Comparison of ENCODE assay signal across 26 mouse cellular contexts in the genomic region with DNA sequence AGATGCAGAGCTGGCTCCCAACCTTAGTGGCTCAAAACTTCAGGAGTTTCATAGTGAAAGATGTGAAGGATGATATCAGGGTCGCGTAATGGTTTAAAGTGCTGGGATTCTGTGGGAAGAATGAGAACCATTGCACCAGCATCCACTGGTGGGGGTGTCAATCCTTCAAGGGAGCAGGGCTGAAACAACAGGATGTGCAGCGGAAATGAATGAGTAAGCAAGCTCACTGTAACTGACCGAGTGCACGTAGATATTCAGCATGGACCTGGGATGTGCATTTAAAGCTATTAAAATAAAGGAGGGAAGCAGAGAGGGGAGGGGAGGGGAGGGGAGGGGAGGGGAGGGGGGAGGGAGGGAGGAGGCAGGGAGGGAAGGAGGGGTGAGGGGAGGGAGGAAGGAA. TPM values are rescaled to one million over a fixed set of nuclear protein-coding genes. Genes with fewer than 3 reads are reported as not detected.
DNase-seq lines count a peak whose midpoint lies in the region; ATAC-seq and TF ChIP-seq lines count a peak whose summit lies in the region.
"Had no signal": no experiment of that assay in that cellular context is flagged by ENCODE, and none has a peak within 500 bp of the region (broad histone marks: within the 10 kb centered on the region; RNA-seq: fewer than 3 reads in every experiment).

No protein-coding gene starts in this region.

- peak overlapping the region; percentile 40; the same call in 1 of the 2 replicates for H3K27ac ChIP-seq in heart, embryonic 15.5 days
- no peak overlapping the region for H3K27ac ChIP-seq in heart, adult 2 months
- H3K27ac ChIP-seq in lung, embryonic 16.5 days (ENCODE audit: low read length) = peak overlapping the region; percentile 25; the same call in 1 of the 2 replicates
- H3K27ac ChIP-seq: embryonic facial prominence, embryonic 12.5 days; forebrain, embryonic 13.5 days; forebrain, embryonic 15.5 days had no signal

- no peak for TF ChIP-seq EP300 in heart, adult 2 months (IDR thresholded peaks at IDR 0.05; ENCODE audit: insufficient read depth, low read depth, low read length)

- no peak overlapping the region for H3K9ac ChIP-seq in heart, embryonic 15.5 days
- H3K9ac ChIP-seq in heart, adult 2 months (ENCODE audit: low read depth, low read length) = no peak overlapping the region
- H3K9ac ChIP-seq in lung, embryonic 16.5 days (ENCODE audit: low read length) = no peak overlapping the region
- H3K9ac ChIP-seq: embryonic facial prominence, embryonic 12.5 days; forebrain, embryonic 13.5 days; forebrain, embryonic 15.5 days had no signal

- intact Hi-C loops in heart, adult 2 months (cut with DNase I) = no loop called here

- TF ChIP-seq POLR2A in heart, adult 2 months (IDR thresholded peaks at IDR 0.05; ENCODE audit: insufficient read depth, low read depth, low read length) = no peak

- H3K36me3 ChIP-seq in heart, embryonic 15.5 days = no peaks in the 10 kb centered on the region
- no peaks in the 10 kb centered on the region; the same call in 1 of the 2 replicates for H3K36me3 ChIP-seq in heart, adult 2 months (ENCODE audit: control insufficient read depth, insufficient read depth, low read length)
- no peaks in the 10 kb centered on the region for H3K36me3 ChIP-seq in lung, embryonic 16.5 days (ENCODE audit: control insufficient read depth, insufficient read depth, low read length)
- H3K36me3 ChIP-seq: embryonic facial prominence, embryonic 10.5 days; embryonic facial prominence, embryonic 12.5 days; forebrain, embryonic 15.5 days had no signal

- WGBS in heart, embryonic 15.5 days = 68% methylated on average over 5 of the region's 5 CpGs
- WGBS in heart, adult 2 months = 52% methylated on average over 5 of the region's 5 CpGs
- 61% methylated on average over 5 of the region's 5 CpGs for WGBS in lung, embryonic 16.5 days

- H3K4me2 ChIP-seq in heart, embryonic 15.5 days = no peak overlapping the region
- no peak overlapping the region for H3K4me2 ChIP-seq in lung, embryonic 16.5 days (ENCODE audit: low read depth, low read length)
- H3K4me2 ChIP-seq: embryonic facial prominence, embryonic 12.5 days; forebrain, embryonic 13.5 days; forebrain, embryonic 15.5 days had no signal

- H3K79me2 ChIP-seq in heart, adult 2 months (replicated peaks; ENCODE audit: control insufficient read depth, insufficient read depth, low read length) = no peaks in the 10 kb centered on the region

- peaks cover 21% of the 10 kb centered on the region for H3K4me1 ChIP-seq in heart, embryonic 15.5 days (replicated peaks)
- H3K4me1 ChIP-seq in heart, adult 2 months (ENCODE audit: control insufficient read depth, insufficient read depth, low read length) = peaks cover 8% of the 10 kb centered on the region
- H3K4me1 ChIP-seq in lung, embryonic 16.5 days (replicated peaks; ENCODE audit: control insufficient read depth, insufficient read depth, low read length) = peaks cover 17% of the 10 kb centered on the region
- H3K4me1 ChIP-seq: forebrain, embryonic 15.5 days had no signal

- TF ChIP-seq CTCF in heart, adult 2 months (IDR thresholded peaks at IDR 0.05) = no peak

- no peak for ATAC-seq in heart, embryonic 15.5 days (replicated peaks; ENCODE audit: insufficient number of reproducible peaks, insufficient read depth, low FRiP score, low read depth)
- ATAC-seq in lung, embryonic 16.5 days (ENCODE audit: low read depth) = 0 out of 2 replicates have a peak, but pooled peaks have one; percentile 56
- ATAC-seq: activated CD4-positive, CD25-positive, alpha-beta regulatory T cell, adult 4 months; CD4-positive, CD25-positive, alpha-beta regulatory T cell, adult 4 months; forebrain, embryonic 13.5 days; forebrain, embryonic 15.5 days; Patski had no signal

- no peaks in the 10 kb centered on the region for H3K27me3 ChIP-seq in heart, embryonic 15.5 days
- no peaks in the 10 kb centered on the region for H3K27me3 ChIP-seq in heart, adult 2 months (ENCODE audit: control insufficient read depth, insufficient read depth, low read length)
- H3K27me3 ChIP-seq in lung, embryonic 16.5 days (ENCODE audit: control insufficient read depth, insufficient read depth, low read depth, low read length) = no peaks in the 10 kb centered on the region
- H3K27me3 ChIP-seq: CH12.LX; embryonic facial prominence, embryonic 12.5 days; forebrain, embryonic 13.5 days; forebrain, embryonic 15.5 days; Patski had no signal

- no peak overlapping the region for H3K4me3 ChIP-seq in heart, embryonic 15.5 days
- no peak overlapping the region for H3K4me3 ChIP-seq in heart, adult 2 months
- H3K4me3 ChIP-seq in lung, embryonic 16.5 days (ENCODE audit: low read length) = no peak overlapping the region
- H3K4me3 ChIP-seq: embryonic facial prominence, embryonic 10.5 days; embryonic facial prominence, embryonic 12.5 days; forebrain, embryonic 13.5 days; forebrain, embryonic 15.5 days had no signal

- DNase-seq in heart, adult 2 months = no peak
- DNase-seq in lung, postnatal 4 days = no peak
- peak; percentile 16 for DNase-seq in lung, postnatal 10 days
- DNase-seq in lung, postnatal 14 days = no peak
- DNase-seq in 416B (ENCODE audit: low read depth) = peak; percentile 83
- no peak for DNase-seq in left cerebral cortex, adult 8-10 months (ENCODE audit: low spot score in 2 of 2)
- DNase-seq: adrenal gland, adult 8-10 months; adrenal gland, postnatal 14 days; adrenal gland, postnatal 36 days; B cell, adult 2 months; cerebellum, adult 11-12 months; cerebellum, adult 2 months; cerebellum, adult 9-10 months; cerebellum, postnatal 10 days; cerebellum, postnatal 25 days had no signal

- H3K9me3 ChIP-seq in heart, embryonic 15.5 days (replicated peaks) = no peaks in the 10 kb centered on the region
- H3K9me3 ChIP-seq in lung, embryonic 16.5 days (ENCODE audit: control insufficient read depth, low read length) = no peaks in the 10 kb centered on the region
- H3K9me3 ChIP-seq: embryonic facial prominence, embryonic 10.5 days; embryonic facial prominence, embryonic 12.5 days; forebrain, embryonic 13.5 days; forebrain, embryonic 15.5 days; G1E had no signal

RNA-seq across cellular contexts. Expression of a gene that starts 18.4 kb away (rescaled TPM):
- polyA plus RNA-seq in heart, embryonic 15.5 days (2015; fragmentation: Nextera tagmentation; extraction: Ambion mirVana) = 88.2 and 103 TPM in 2 replicates
- total RNA-seq in heart, adult 2 months (2021) = 100 to 1,000 TPM; 151 to 179 TPM
- polyA plus RNA-seq in heart, adult 2 months (2012; rRNA removed) = 47.8 and 78.8 TPM in 2 replicates
- polyA plus RNA-seq in lung, embryonic 16.5 days (2015; fragmentation: Nextera tagmentation; extraction: Ambion mirVana) = 66.2 and 67.7 TPM in 2 replicates
- total RNA-seq in left cerebral cortex, adult 8-10 months (2022) = 10 to 100 TPM; 20.7 to 24.1 (median 21.2) TPM

Comparison
In these comparisons a context has a peak if more than half of its experiments do, and no peak if none do; other contexts are left out.
1. DNase-seq: peak in lung, postnatal 10 days (single experiment) and 416B (single experiment); none in heart, adult 2 months (0 of 2), lung, postnatal 4 days (0 of 2), lung, postnatal 14 days (single experiment) and left cerebral cortex, adult 8-10 months (0 of 2).